Mouse (Mus musculus) liver, embryonic 14.5 days (tissue): ENCODE data around the gene Cfap97d2.

Experiments
- CTCF ChIP-seq: IDR thresholded peaks from 2 replicates; pipeline ENCODE4 v1.5.1; 2016; ENCODE audit warnings: antibody characterized with exemption, low read depth, control low read depth
- EP300 ChIP-seq: IDR thresholded peaks from 2 replicates; pipeline ENCODE4 v1.6.1; 2016; ENCODE audit warnings: antibody characterized with exemption, low read depth

GRCm38 (mm10) chr8:13740817-13741613 is 35.3 kb downstream of the Cfap97d2 start:
- no peak for TF ChIP-seq CTCF
- peak; percentile 82 for TF ChIP-seq EP300
